Mouse (Mus musculus) kidney, postnatal 36 days (tissue): ENCODE measurements at regions not wholly inside any gene's neighbourhood (a gene's known extent, or its start where the extent isn't known, plus 50 kb on each side); places are given as distances from the start of the nearest gene placed in this dataset.

Source experiments
- DNase-seq, 2 experiments: peaks; one replicate each; pipeline ENCODE4 v3.0.0; 2021 to 2022; ENCODE audit warnings: mixed read lengths in 2 of 2

- no peak for DNase-seq
Observed at GRCm38 (mm10) chr2:167782231-167782999, 92.8 kb upstream of the Tmem189 start.

GRCm38 (mm10) chr2:167781496-167781895 lies 91.9 kb upstream of the Tmem189 start:
- DNase-seq: peak; percentile 89 to 90

- no peak for DNase-seq
Observed at GRCm38 (mm10) chr2:167778691-167779090, 89.1 kb upstream of the Tmem189 start.

GRCm38 (mm10) chr2:167778271-167778670 lies 88.6 kb upstream of the Tmem189 start:
- no peak for DNase-seq

GRCm38 (mm10) chr2:167777331-167778085 lies 87.9 kb upstream of the Tmem189 start:
- DNase-seq: peak; percentile 88 to 89

- no peak for DNase-seq
Observed at GRCm38 (mm10) chr2:167776251-167777168, 86.9 kb upstream of the Tmem189 start.

GRCm38 (mm10) chr2:167775218-167775915 lies 85.7 kb upstream of the Tmem189 start:
- DNase-seq: peak; percentile 65 to 81

- no peak for DNase-seq
Observed at GRCm38 (mm10) chr2:167774806-167775179, 85.2 kb upstream of the Tmem189 start.

- DNase-seq: no peak
Observed at GRCm38 (mm10) chr2:167774166-167774805, 84.7 kb upstream of the Tmem189 start.

GRCm38 (mm10) chr2:167772834-167773233 lies 83.2 kb upstream of the Tmem189 start:
- DNase-seq: no peak

GRCm38 (mm10) chr2:167767962-167768361 lies 78.3 kb upstream of the Tmem189 start:
- DNase-seq: peak; percentile 92 to 94

- DNase-seq: peak; percentile 38 to 59
Observed at GRCm38 (mm10) chr2:167767371-167767770, 77.7 kb upstream of the Tmem189 start.

- DNase-seq: no peak
Observed at GRCm38 (mm10) chr2:167765811-167766210, 76.2 kb upstream of the Tmem189 start.

GRCm38 (mm10) chr2:167765072-167765800 lies 75.6 kb upstream of the Tmem189 start:
- peak; percentile 97 for DNase-seq

- DNase-seq: no peak
Observed at GRCm38 (mm10) chr2:167763891-167764410, 74.3 kb upstream of the Tmem189 start.

GRCm38 (mm10) chr2:167761404-167761936 lies 71.8 kb upstream of the Tmem189 start:
- peak; percentile 25 to 44 for DNase-seq

GRCm38 (mm10) chr2:167760681-167761403 lies 71.2 kb upstream of the Tmem189 start:
- no peak for DNase-seq

- peak; percentile 56 to 63 for DNase-seq
Observed at GRCm38 (mm10) chr2:167759603-167760390, 70.2 kb upstream of the Tmem189 start.
